8 mouse cellular contexts compared by ENCODE assay signal in the genomic region with DNA sequence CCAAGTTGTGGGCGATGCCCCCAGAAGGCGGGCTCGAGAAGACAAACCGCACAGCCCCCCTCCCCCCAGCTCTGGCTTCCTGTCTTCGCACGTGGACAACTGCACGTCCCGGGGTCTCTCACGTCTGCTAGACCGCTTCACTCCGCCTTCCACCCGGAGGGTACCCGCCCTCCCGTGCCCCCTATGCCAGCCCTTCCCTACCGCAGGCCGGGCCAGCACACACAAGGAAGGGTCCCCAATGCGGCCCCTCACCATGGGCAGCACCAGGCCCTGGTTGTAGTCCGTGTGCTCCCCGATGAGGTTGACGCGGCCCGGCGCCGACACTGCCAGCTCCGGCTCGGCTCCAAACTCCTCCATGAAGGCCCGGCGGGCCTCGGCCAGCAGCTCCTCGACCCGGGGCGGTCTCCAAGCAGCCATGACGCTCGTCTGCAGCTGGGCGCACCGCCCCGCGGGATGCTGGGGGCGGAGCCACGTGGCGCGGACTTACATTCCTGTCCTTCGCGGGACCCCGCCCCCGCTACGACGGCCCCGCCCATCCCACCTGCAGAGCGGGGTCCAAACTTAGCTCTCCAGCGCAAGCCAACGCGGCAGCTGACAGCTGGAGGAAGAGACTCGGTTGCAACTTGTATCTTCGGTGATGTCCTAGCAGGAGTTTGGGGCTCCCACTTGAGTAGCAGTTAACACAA. TPM values are rescaled to one million over a fixed set of nuclear protein-coding genes. Genes with fewer than 3 reads are reported as not detected.
DNase-seq lines count a peak whose midpoint lies in the region; ATAC-seq and TF ChIP-seq lines count a peak whose summit lies in the region.

A gene (minus strand): TSS at position 458 of the 686 bp plus-strand sequence.

- peaks cover 54% of the 10 kb centered on the region for H3K4me1 ChIP-seq in E14TG2a.4 (replicated peaks; ENCODE audit: low read depth, low read length)
- no peaks in the 10 kb centered on the region; the same call in 1 of the 2 replicates for H3K4me1 ChIP-seq in forebrain, embryonic 14.5 days (ENCODE audit: control insufficient read depth, insufficient read depth, low read length)
- H3K4me1 ChIP-seq in liver, embryonic 16.5 days (ENCODE audit: control insufficient read depth, low read depth, low read length), result peaks cover 12% of the 10 kb centered on the region
- H3K4me1 ChIP-seq in neural tube, embryonic 13.5 days (replicated peaks), result peaks cover 19% of the 10 kb centered on the region

- peak within 1 kb of the TSS; percentile 78 for H3K27ac ChIP-seq in forebrain, embryonic 14.5 days (ENCODE audit: low read depth, low read length)
- peak within 1 kb of the TSS; percentile 85 for H3K27ac ChIP-seq in liver, embryonic 16.5 days (ENCODE audit: low read length)
- H3K27ac ChIP-seq in neural tube, embryonic 13.5 days (replicated peaks), result peak within 1 kb of the TSS; percentile 85

- H3K9ac ChIP-seq in forebrain, embryonic 14.5 days (ENCODE audit: low read length), result peak within 1 kb of the TSS; percentile 79
- peak within 1 kb of the TSS; percentile 78 for H3K9ac ChIP-seq in liver, embryonic 16.5 days (ENCODE audit: low read depth, low read length)
- peak within 1 kb of the TSS; percentile 87 for H3K9ac ChIP-seq in neural tube, embryonic 13.5 days

- H3K36me3 ChIP-seq in E14TG2a.4 (ENCODE audit: insufficient read depth, low read length), result peaks cover 37% of the 10 kb centered on the region
- H3K36me3 ChIP-seq in forebrain, embryonic 14.5 days (ENCODE audit: control insufficient read depth, insufficient read depth, low read length), result peaks cover 12% of the 10 kb centered on the region
- H3K36me3 ChIP-seq in liver, embryonic 16.5 days (ENCODE audit: control insufficient read depth, insufficient read depth), result 0 out of 2 replicates have a peak, but pooled peaks cover 3% of the 10 kb centered on the region
- H3K36me3 ChIP-seq in neural tube, embryonic 13.5 days, result peaks cover 11% of the 10 kb centered on the region; the same call in 1 of the 2 replicates

- under 1% methylated on average over 54 of the region's 55 CpGs for WGBS in forebrain, embryonic 14.5 days
- WGBS in large intestine, adult 2 months, result 1% methylated on average over 55 of the region's 55 CpGs
- under 1% methylated on average over 54 of the region's 55 CpGs for WGBS in liver, embryonic 16.5 days (ENCODE audit: insufficient replicate concordance)
- WGBS in neural tube, embryonic 13.5 days, result under 1% methylated on average over 55 of the region's 55 CpGs

- peak; percentile 76 for DNase-seq in c-Kit-positive CD71-positive TER-119-negative erythroid progenitor cells, embryonic 14.5 days (ENCODE audit: low read depth)
- peak; percentile 86 for DNase-seq in forebrain, embryonic 14.5 days (ENCODE audit: low spot score)
- DNase-seq in heart, postnatal 10 days, result peak; percentile 92
- DNase-seq in large intestine, adult 2 months (ENCODE audit: low read depth, low spot score), result no peak
- peak; percentile 74 for DNase-seq in telencephalon, adult 2 months (ENCODE audit: low read depth, low spot score)

- intact Hi-C loops in heart, postnatal 10 days (cut with DNase I), result loop anchor here (5.0 kb wide), 1 partner anchor 120 kb away; a partner anchor contains a TSS

- no peaks in the 10 kb centered on the region for H3K9me3 ChIP-seq in E14TG2a.4 (ENCODE audit: low read length)
- H3K9me3 ChIP-seq in forebrain, embryonic 14.5 days (replicated peaks; ENCODE audit: control insufficient read depth, low read length), result no peaks in the 10 kb centered on the region
- no peaks in the 10 kb centered on the region for H3K9me3 ChIP-seq in liver, embryonic 16.5 days (replicated peaks; ENCODE audit: control insufficient read depth, low read length)
- no peaks in the 10 kb centered on the region for H3K9me3 ChIP-seq in neural tube, embryonic 13.5 days

- peaks cover 5% of the 10 kb centered on the region for H3K27me3 ChIP-seq in E14TG2a.4 (ENCODE audit: insufficient read depth, low read length)
- H3K27me3 ChIP-seq in forebrain, embryonic 14.5 days (replicated peaks; ENCODE audit: control insufficient read depth, insufficient read depth, low read length), result no peaks in the 10 kb centered on the region
- H3K27me3 ChIP-seq in liver, embryonic 16.5 days (ENCODE audit: control insufficient read depth, insufficient read depth, low read depth, low read length), result peaks cover 12% of the 10 kb centered on the region
- H3K27me3 ChIP-seq in neural tube, embryonic 13.5 days, result no peaks in the 10 kb centered on the region

- H3K4me2 ChIP-seq in forebrain, embryonic 14.5 days (ENCODE audit: low read length), result peak within 1 kb of the TSS; percentile 79
- H3K4me2 ChIP-seq in liver, embryonic 16.5 days (ENCODE audit: low read depth, low read length), result peak within 1 kb of the TSS; percentile 91
- peak within 1 kb of the TSS; percentile 85 for H3K4me2 ChIP-seq in neural tube, embryonic 13.5 days

- H3K4me3 ChIP-seq in E14TG2a.4 (replicated peaks; ENCODE audit: low read length), result peak within 1 kb of the TSS; percentile 92
- H3K4me3 ChIP-seq in forebrain, embryonic 14.5 days (ENCODE audit: low read depth, low read length), result peak within 1 kb of the TSS; percentile 54
- H3K4me3 ChIP-seq in liver, embryonic 16.5 days (ENCODE audit: low read depth, low read length), result peak within 1 kb of the TSS; percentile 70
- H3K4me3 ChIP-seq in neural tube, embryonic 13.5 days, result peak within 1 kb of the TSS; percentile 60

- TF ChIP-seq CTCF in E14TG2a.4 (conservative IDR thresholded peaks at IDR 0.05; ENCODE audit: low read length), result no peak

- ATAC-seq in forebrain, embryonic 14.5 days, result peak; percentile 87
- ATAC-seq in liver, embryonic 16.5 days (ENCODE audit: low read depth), result peak; percentile 87
- peak; percentile 83 for ATAC-seq in neural tube, embryonic 13.5 days (ENCODE audit: low read depth)

RNA-seq across cellular contexts. Expression of the gene that starts here (rescaled TPM):
- polyA plus RNA-seq in forebrain, embryonic 14.5 days (2014; fragmentation: Nextera tagmentation; extraction: Ambion mirVana), result 53.9 and 59.5 TPM in 2 replicates
- 10 to 100 TPM; 31.7 to 33.1 TPM for total RNA-seq in heart, postnatal 10 days (2021)
- polyA plus RNA-seq in large intestine, adult 2 months (2012; rRNA removed), result 26.3 and 32.0 TPM in 2 replicates
- 180 and 192 TPM in 2 replicates for polyA plus RNA-seq in liver, embryonic 16.5 days (2015; fragmentation: Nextera tagmentation; extraction: Ambion mirVana)
- polyA plus RNA-seq in neural tube, embryonic 13.5 days (2015; fragmentation: Nextera tagmentation; extraction: Ambion mirVana), result 73.9 and 74.4 TPM in 2 replicates
